Mouse (Mus musculus) testis, adult 2 months (tissue): ENCODE measurements at regions not wholly inside any gene's neighbourhood (a gene's known extent, or its start where the extent isn't known, plus 50 kb on each side); places are given as distances from the start of the nearest gene placed in this dataset.

Experiments used
- CTCF ChIP-seq: fragments of 200-500 bp; IDR thresholded peaks from 2 replicates; pipeline ENCODE4 v1.5.1; 2012; ENCODE audit warnings: low read depth, mild to moderate bottlenecking, inconsistent platforms, low read length, moderate library complexity; ENCODE audit not compliant: control insufficient read depth, insufficient read depth, insufficient replicate concordance
- POLR2A ChIP-seq: fragments of 200-500 bp; IDR thresholded peaks from 2 replicates; pipeline ENCODE4 v1.6.1; 2012; ENCODE audit warnings: low read depth, mild to moderate bottlenecking, inconsistent platforms, low read length, moderate library complexity; ENCODE audit not compliant: control insufficient read depth

DNA sequence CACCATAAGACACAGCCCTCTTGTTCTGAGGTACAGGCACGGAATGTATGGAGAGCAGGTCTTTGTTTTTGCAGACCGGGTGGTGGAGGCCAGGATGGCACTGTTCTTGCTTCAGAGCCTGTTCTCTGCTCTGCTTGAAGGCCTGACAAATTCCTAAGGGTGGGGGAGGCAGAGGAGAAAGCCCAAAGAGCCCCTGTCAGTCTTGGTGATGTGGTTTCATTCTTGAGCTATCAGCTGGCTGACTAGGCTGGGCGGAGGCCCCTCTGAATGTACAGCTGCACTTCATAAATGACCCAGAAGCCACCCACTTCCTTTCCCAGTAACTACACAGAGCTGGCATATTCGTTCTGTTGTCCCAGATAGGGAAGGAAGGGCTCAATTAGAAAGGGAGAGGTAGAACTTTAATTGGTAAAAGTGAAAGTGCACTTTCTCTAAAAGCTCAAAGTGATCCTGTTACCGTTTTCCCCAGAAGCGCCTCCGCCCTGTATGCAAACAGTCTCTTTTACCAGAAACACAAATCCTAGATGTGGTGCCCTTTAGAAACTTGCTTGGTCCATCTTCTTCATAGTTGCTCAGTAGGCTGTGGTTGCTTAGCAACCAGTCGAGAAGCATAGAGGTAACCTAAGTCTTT is 152.3 kb upstream of the Tnfaip3 start:
- TF ChIP-seq POLR2A: no peak
- no peak for TF ChIP-seq CTCF
